Mouse (Mus musculus) lung, postnatal 0 days (tissue): ENCODE measurements at regions not wholly inside any gene's neighbourhood (a gene's known extent, or its start where the extent isn't known, plus 50 kb on each side); places are given as distances from the start of the nearest gene placed in this dataset.

ENCODE experiments used
- CTCF ChIP-seq: IDR thresholded peaks from 2 replicates; pipeline ENCODE4 v1.5.1; 2016; ENCODE audit warnings: antibody characterized with exemption, mild to moderate bottlenecking
- EP300 ChIP-seq: IDR thresholded peaks from 2 replicates; pipeline ENCODE4 v1.6.1; 2016; ENCODE audit warnings: antibody characterized with exemption, mild to moderate bottlenecking, control low read depth

DNA sequence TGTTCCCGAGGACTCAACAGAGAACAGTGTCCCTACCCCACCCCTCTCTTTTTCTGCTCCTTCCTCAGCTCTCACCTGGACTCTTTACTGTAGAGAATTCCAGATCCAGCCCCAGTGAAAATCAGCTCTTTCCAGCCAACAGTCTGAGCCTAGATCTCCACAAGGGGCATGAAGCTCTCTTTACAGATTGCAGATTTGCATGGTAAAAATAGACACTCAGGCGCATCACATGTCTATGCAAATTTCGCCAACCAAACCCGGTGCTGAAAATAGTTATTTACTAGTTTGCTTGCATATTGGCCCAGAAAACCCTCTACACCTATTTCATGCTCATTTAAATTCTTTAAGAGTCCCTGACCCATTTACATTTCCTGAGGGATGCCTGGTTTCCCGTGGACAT, 295.8 kb downstream of the Maf start:
- TF ChIP-seq EP300 (no peak), CTCF (no peak)
